ENCODE assay signal across 24 mouse cellular contexts in the genomic region with DNA sequence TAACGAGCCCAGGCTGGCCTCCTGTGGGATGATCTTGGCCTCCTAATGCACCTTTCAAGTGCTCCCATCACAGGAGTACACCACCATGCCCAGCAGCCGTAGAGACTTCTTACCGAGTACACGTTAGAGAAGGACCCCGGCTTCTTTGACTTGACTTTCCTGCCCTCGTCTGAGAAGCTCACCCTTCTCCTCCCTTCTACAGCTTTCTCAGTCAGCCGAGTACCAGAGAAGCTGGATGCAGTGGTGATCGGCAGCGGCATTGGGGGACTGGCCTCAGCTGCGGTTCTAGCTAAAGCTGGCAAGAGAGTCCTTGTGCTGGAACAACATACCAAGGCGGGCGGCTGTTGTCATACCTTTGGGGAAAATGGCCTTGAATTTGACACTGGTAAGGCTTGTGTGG.
"Had no signal": no experiment of that assay in that cellular context is flagged by ENCODE, and none has a peak within 500 bp of the region (broad histone marks: within the 10 kb centered on the region; RNA-seq: fewer than 3 reads in every experiment).

No protein-coding gene starts in this region.

- H3K9me3 ChIP-seq: heart, embryonic 13.5 days; heart, embryonic 15.5 days; hindbrain, embryonic 13.5 days; hindbrain, embryonic 15.5 days; kidney, embryonic 15.5 days; limb, embryonic 13.5 days; limb, embryonic 15.5 days; liver, embryonic 12.5 days had no signal

- H3K9ac ChIP-seq: heart, embryonic 13.5 days; heart, embryonic 15.5 days; hindbrain, embryonic 13.5 days; hindbrain, embryonic 15.5 days; kidney, embryonic 15.5 days; limb, embryonic 13.5 days; limb, embryonic 15.5 days; liver, embryonic 12.5 days; liver, embryonic 14.5 days had no signal

- H3K4me3 ChIP-seq: heart, embryonic 13.5 days; heart, embryonic 15.5 days; hindbrain, embryonic 13.5 days; hindbrain, embryonic 15.5 days; kidney, embryonic 15.5 days; limb, embryonic 13.5 days; limb, embryonic 15.5 days; liver, embryonic 12.5 days had no signal

- DNase-seq: gastrocnemius, postnatal 14 days; gastrocnemius, postnatal 36 days; heart, adult 18-20 months; heart, postnatal 14 days; heart, postnatal 36 days; kidney, adult 11 months; kidney, adult 9 months; kidney, postnatal 14 days; layer of hippocampus, adult 9-11 months; layer of hippocampus, postnatal 36 days; left cerebral cortex, postnatal 4 days had no signal

- ATAC-seq: hindbrain, postnatal 0 days; intestine, embryonic 16.5 days; liver, embryonic 12.5 days had no signal

- H3K27ac ChIP-seq: heart, embryonic 13.5 days; heart, embryonic 15.5 days; hindbrain, embryonic 13.5 days; hindbrain, embryonic 15.5 days; hindbrain, postnatal 0 days; kidney, embryonic 15.5 days; kidney, postnatal 0 days; limb, embryonic 13.5 days; limb, embryonic 15.5 days; liver, embryonic 12.5 days; liver, embryonic 14.5 days had no signal

- H3K4me2 ChIP-seq: heart, embryonic 11.5 days; heart, embryonic 13.5 days; heart, embryonic 15.5 days; hindbrain, embryonic 13.5 days; hindbrain, embryonic 15.5 days; kidney, embryonic 15.5 days; limb, embryonic 13.5 days; limb, embryonic 15.5 days; liver, embryonic 12.5 days had no signal

- H3K27me3 ChIP-seq: heart, embryonic 13.5 days; heart, embryonic 15.5 days; hindbrain, embryonic 13.5 days; hindbrain, embryonic 15.5 days; kidney, embryonic 15.5 days; limb, embryonic 13.5 days; limb, embryonic 15.5 days; liver, embryonic 12.5 days had no signal
